Mouse (Mus musculus) neural tube, embryonic 10.5 days (tissue): Measurements from ENCODE around the gene Cdh3.
"Not testable (repeated sequence)": the region's sequence is repeated elsewhere in the genome, so short reads cannot be mapped to it uniquely, and the experiment has no call there.

Experiments used
- DNase-seq: peaks from one replicate; pipeline ENCODE4 v3.0.0-alpha.2; 2017; ENCODE audit warnings: low spot score; ENCODE audit errors: extremely low spot score

The Cdh3 gene

GRCm38 (mm10) chr8:106571551-106572172, 61.0 kb downstream of the Cdh3 start:
- DNase-seq, result no peak

DNA sequence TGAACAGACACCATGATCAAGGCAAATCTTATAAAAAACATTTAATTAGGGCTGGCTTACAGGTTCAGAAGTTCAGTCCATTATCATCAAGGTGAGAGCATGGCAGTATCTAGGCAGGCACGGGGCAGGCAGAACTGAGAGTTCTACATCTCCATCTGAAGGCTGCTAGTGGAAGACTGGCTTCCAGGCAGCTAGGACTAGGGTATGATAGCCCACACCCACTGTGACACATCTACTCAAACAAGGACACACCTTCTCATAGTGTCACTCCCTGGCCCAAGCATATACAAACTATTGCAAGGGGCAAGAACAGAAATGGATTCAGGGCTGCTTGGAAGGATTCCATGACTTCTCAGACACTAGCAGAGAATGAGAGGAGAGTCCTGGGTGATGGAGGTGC, 61.5 kb downstream of the Cdh3 start:
- DNase-seq, result not testable (repeated sequence)

DNA sequence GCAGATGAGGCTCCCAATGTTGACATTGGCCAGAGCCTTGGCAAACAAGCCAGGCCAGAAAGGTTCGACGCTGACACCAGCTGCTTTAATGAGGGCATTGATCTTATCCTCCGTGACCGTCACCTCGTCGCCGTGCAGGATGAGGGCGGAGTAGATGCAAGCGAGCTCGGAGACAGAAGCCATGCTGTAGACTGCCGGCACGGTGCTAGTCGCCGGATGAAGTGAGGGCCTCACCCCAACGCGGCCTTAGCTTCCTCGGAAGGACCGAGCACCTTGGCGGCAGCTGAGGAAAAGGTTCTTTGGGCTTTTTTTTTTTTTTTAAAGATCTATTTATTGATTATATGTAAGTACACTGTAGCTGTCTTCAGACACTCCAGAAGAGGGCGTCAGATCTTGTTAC, 62.5 kb downstream of the Cdh3 start, which contains the start of gene Gm10073:
Gm10073 (minus strand) TSS at position 294 of the 400 bp plus-strand sequence.
- DNase-seq, result not testable (repeated sequence)

DNA sequence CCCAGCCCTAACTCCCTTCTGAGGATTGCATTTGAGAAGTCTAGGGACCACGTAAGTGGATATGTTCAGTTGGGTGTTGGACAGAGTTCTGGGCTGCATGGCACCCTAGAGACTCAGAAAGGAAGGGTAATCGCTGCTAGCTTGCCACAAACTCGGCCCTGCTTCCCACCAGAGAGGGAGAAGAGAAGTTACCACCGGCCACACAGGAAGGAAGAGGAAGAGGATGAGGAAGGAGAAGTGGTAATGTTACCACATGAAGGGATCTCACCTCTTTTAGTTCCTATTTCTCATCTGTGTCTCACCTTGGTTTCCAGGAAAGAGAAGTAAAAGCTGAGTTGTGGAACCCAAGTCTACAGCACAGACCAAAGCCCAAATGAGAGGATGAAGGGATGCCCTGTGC, 63.6 kb downstream of the Cdh3 start:
- DNase-seq, result no peak

GRCm38 (mm10) chr8:106576849-106577555, 66.3 kb downstream of the Cdh3 start:
- no peak for DNase-seq

DNA sequence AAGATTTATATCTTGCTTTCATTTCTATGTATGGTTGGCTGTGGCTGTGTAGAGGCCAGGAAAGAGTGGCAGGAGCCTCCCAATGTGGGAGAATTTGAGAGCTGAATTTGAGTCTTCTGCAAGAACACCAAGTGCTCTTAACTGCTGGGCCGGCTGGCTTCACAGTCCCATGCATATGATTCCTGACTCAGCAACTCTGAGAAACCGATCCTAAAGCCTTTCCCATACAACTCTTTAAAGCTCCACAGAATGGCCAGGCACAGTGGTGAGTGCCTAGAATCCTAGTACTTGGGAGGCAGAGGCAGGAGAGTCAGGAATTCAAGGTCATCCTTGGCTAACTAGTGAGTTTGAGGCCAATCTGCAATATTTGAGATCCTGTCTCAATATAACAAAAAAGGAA, 68.8 kb downstream of the Cdh3 start:
- DNase-seq, result no peak

DNA sequence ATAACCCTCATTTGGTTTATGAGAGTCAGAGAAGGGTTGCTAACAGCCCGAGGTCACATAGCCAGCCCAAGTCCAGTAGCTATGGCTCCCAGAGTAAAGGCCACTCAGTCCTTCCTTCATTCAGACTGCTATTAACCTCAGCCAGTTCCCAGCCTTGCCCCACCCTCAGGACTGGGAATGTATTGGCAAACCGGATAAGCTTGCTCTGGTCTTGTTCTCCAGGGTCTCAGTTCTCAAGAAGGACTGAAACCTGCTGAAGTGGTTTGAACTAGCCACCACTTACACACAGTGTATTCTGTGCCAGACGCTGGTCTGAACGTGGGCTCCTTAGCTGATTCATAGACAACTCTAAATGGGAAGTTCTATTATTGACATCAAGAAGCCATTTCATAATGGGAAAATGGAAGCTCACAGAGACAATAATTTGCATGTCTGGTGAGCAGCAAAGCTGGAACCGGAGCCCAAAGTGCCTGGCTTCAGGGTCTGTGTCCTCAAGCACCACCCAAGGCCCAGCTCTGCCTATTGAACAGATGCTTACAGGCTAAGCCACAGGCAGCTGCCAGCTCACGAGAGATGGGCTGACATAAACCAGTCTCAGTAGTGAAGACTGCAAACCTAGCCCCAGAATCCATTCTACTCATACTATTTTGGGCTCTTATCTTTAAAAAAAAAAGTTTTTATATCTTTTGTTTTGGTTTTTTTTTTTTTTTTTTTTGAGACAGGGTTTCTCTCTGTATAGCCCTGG, 70.8 kb downstream of the Cdh3 start:
- no peak for DNase-seq

- no peak for DNase-seq
Measured at GRCm38 (mm10) chr8:106584942-106585670, 74.4 kb downstream of the Cdh3 start.

DNA sequence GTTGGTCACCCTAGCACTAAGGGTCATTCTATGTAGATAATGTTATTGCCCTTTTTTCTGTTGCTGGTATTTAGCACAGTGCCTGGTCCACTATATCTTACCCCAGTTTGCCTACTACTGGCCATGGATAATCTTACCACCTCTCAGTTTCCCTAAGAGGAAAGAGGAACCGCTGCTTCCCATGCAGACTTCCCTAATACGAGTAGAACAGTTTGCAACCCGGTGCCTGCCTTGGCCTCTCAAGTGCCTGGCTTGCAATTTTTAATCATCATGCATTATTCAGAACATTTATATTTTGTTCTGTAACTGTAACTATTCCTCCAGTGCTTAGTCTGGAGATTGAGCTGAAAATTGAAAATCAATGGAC, 75.0 kb downstream of the Cdh3 start:
- no peak for DNase-seq

DNA sequence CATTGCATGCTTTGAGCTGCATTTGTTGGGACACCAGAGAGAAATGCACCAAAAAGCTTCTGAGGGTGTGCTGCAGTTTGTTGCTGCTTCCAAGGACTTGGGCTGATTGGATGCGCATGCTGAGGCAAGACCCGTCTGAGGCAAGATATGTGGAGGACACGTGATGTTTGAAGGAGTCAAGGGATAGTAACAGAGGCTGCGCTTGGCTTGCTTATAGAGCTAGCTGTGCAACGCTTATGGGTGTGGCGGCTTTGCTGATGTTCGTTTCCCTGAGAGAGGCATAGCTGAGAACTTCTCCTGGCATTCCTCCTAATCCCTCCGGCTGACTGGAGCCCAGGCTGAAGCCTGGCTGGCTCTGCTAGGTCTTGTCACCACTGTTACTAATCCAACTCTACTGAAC, 76.2 kb downstream of the Cdh3 start:
- no peak for DNase-seq

- DNase-seq, result no peak
Measured at GRCm38 (mm10) chr8:106588443-106589431, 78.0 kb downstream of the Cdh3 start.

DNA sequence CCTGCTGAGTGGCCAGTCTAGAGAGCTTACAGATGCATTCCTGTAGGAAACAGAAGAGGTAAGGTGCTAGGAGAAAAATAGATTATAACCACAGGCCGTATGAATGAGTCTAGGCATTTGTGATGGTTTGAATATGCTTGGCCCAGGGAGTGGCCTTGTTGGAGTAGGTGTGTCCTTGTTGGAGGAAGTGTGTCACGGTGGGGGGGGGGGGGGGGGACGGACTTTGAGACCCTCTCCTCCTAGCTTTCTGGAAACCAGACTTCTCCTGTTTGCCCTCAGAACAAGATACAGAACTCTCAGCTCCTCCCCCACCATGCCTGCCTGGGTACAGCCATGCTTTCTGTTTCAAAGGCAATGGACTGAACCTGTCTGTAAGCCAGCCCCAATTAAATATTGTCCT, 81.8 kb downstream of the Cdh3 start:
- DNase-seq, result no peak

DNA sequence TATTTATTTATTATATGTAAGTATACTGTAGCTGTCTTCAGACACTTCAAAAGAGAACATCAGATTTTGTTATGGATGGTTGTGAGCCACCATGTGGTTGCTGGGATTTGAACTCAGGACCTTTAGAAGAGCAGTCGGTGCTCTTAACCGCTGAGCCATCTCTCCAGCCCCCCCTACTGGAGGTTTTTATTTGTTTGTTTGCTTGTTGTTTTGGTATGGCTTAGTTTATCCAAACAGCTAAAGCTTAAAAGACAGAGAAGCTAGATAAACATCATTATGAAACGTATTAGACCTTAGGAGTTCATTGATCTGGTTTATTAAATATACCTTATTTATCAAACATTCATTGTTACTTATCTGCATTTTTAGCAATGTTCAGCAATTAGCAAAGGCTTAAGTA, 84.9 kb downstream of the Cdh3 start:
- not testable (repeated sequence) for DNase-seq

DNA sequence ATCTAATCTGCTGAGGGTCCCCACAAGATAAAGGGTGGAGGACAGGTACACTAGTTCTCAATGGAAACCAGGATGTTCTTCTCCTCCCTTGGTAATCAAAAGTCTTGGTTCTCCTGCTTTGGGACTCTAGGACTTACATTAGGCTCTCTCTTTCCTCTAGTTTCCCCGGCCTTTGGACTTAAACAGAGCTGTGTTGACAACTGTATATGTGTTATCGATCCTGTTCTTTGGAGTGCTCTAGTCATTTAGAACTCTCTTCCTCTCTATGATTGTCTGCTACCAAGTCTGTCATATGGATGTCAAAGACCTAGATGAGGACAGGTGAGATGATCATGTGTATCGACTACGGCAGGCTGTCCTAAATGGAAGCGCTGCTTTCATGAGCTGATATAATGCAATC, 86.4 kb downstream of the Cdh3 start:
- DNase-seq, result no peak

- no peak for DNase-seq
Measured at GRCm38 (mm10) chr8:106599265-106599979, 88.7 kb downstream of the Cdh3 start.

DNA sequence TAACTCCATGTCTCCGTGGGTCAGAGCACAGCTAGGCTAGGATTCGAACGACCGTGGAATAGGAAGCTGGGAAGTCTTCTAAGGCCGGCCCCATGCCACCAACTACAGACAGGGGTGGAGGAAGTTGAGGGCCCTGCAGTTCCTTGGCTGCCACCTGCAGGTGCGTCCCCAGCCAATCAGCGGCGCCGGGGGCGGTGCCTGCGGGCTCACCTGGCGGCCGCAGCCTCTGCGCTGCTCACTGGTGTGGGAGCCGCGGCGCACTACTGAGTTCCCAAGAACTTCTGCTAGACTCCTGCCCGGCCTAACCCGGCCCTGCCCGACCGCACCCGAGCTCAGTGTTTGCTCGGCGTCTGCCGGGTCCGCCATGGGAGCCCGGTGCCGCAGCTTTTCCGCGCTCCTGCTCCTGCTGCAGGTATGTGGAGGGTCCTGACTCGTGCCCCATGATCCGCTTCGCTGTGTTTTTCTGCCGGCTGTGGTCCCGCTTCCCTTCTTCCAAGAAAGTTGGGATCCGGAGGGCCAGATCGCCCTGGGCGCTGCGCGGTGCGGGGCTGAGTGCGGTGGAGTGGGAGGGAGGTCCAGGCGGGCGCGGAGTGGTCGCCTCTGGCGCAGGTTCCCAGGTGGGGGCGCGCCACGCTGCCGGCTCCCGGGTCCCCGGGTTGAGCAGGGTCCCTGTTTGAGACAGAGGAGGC, 92.6 kb downstream of the Cdh3 start, which contains the start of gene Cdh1:
Cdh1 (plus strand) TSS at position 221 of the 689 bp plus-strand sequence.
- peak; percentile 43 for DNase-seq

- no peak for DNase-seq
Measured at GRCm38 (mm10) chr8:106603933-106604332, 93.2 kb downstream of the Cdh3 start.

DNA sequence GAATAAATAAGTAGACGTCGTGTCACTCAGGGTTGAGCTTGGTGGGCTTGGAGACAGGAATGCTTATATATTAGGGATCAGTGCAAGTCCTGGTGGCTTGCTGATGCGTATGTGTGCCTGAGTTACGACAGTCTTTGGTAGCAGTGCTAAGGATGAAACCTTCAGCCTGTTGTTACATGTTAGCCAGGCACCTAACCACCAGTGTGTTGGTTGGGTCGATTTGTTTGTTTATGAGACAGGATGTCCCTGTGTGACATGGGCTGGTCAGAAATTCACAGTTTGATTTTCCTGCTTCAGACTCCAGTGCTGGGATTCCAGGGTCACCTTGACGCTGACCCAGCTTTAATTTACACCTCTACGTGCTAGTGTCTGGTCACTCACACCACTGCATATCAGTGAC, 95.0 kb downstream of the Cdh3 start:
- no peak for DNase-seq

DNA sequence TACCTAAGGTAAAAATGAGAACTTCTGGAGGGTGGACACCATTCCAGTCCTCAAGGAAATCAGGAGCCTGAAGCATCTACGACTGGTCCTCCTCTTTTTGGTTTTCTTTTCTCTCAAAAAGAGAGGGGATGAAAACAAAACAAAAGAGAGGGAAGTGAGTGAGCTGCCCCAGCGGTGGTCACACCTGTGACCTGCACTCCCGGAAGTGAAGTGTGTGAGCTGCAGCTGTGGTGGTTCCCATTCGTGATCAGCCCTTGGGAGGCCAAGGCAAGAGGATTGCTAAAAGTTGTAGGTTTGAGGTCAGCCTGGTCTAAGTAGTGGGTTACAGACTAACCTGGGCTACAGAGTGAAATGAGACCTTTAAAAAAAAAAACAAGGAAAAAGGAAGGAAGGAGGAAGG, 95.4 kb downstream of the Cdh3 start:
- DNase-seq, result no peak
